Mouse (Mus musculus) embryonic fibroblast, embryonic 13.5 days (primary cell): ENCODE results near the gene Sncb.

ENCODE experiments used
- CTCF ChIP-seq: IDR thresholded peaks from 2 replicates; pipeline ENCODE4 v1.5.1; 2011; ENCODE audit warnings: mild to moderate bottlenecking, control low read depth, low read length, moderate library complexity, borderline replicate concordance; ENCODE audit not compliant: insufficient read depth
- POLR2A ChIP-seq: IDR thresholded peaks from 2 replicates; pipeline ENCODE4 v1.6.1; 2011; ENCODE audit warnings: low read depth, mild to moderate bottlenecking, control low read depth, low read length, moderate library complexity

- no peak for TF ChIP-seq POLR2A
- no peak for TF ChIP-seq CTCF
These were observed 55.5 kb downstream of the Sncb start for GRCm38 (mm10) chr13:54710866-54711265.
